Mouse (Mus musculus) layer of hippocampus, adult 2 months (tissue): Measurements from ENCODE around the gene Map3k7cl. TPM values are rescaled to one million over a fixed set of nuclear protein-coding genes. Genes with fewer than 3 reads are reported as not detected.

ENCODE experiments used
- DNase-seq, 2 experiments: peaks; one replicate each; pipeline ENCODE4 v3.0.0; 2022; ENCODE audit warnings: low spot score in 2 of 2
- H3K27ac ChIP-seq: fragments of 200-600 bp; 2 replicates; pipeline ENCODE4 v1.8.1; 2022
- H3K4me3 ChIP-seq: fragments of 200-600 bp; 2 replicates; pipeline ENCODE4 v1.8.1; 2022; ENCODE audit warnings: mild to moderate bottlenecking
- CTCF ChIP-seq: fragments of 200-600 bp; conservative IDR thresholded peaks from 2 replicates; pipeline ENCODE4 v1.8.1; 2022; ENCODE audit warnings: antibody characterized with exemption, mild to moderate bottlenecking, moderate library complexity
- total RNA-seq, 2 experiments: library from RNA; stranded (reverse); gene quantifications; 2 replicates each; pipeline ENCODE4 v1.2.3; 2021

The Map3k7cl gene
- total RNA-seq, 2 experiments from 2014 or later: 0.49 TPM; not detected in 1

DNA sequence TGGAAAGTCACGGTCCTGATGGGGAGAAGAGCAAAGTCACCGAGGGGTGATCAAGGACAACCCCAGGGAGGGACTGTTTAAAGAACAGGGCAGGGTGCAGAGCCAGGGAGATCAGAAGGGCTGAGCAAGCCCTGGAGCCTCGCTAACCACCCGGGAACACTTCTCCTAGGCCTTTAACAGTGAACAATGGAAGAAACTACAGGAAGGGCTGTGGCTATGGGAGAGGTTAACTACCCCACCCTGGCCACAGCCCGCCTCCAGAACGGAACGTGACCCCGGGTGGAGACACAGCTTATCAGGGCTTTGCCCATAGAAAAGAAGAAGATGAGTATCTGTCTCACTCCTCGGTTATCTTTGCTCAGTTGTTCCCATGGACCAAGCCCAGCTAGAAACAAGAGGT lies 50.9 kb downstream of the Map3k7cl start:
- no peak overlapping the region for H3K27ac ChIP-seq
- no peak overlapping the region for H3K4me3 ChIP-seq
- DNase-seq: no peak
- no peak for TF ChIP-seq CTCF

DNA sequence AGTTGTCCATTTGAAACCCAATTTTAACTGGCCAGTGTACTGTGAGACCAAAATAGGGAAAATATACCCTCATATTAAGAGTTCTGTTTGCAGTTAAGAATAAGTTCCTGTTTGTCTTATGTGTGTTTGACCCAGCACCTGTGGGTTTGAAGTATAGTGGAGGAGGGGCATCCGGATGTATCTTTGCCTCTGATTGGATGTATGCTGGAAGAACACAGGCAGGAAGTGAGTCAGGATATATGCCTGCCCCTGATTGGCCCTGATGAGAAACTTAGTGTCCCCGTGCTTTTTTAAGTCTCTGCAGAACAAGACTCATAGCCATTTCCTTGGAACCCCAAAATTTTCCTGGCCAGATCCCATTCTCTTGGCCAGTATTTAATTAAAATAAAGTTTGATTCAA lies 51.8 kb downstream of the Map3k7cl start:
- TF ChIP-seq CTCF: no peak
- DNase-seq: no peak
- Histone ChIP-seq H3K4me3 (no peak overlapping the region), H3K27ac (no peak overlapping the region)

GRCm38 (mm10) chr16:87607383-87607782 lies 54.3 kb downstream of the Map3k7cl start:
- Histone ChIP-seq H3K4me3 (no peak overlapping the region), H3K27ac (no peak overlapping the region)
- DNase-seq: no peak
- TF ChIP-seq CTCF: no peak

GRCm38 (mm10) chr16:87607959-87608358 lies 54.8 kb downstream of the Map3k7cl start:
- DNase-seq: no peak
- TF ChIP-seq CTCF: no peak
- no peak overlapping the region for H3K27ac ChIP-seq
- no peak overlapping the region for H3K4me3 ChIP-seq

GRCm38 (mm10) chr16:87610142-87610541 lies 57.0 kb downstream of the Map3k7cl start:
- DNase-seq: no peak
- no peak overlapping the region for H3K27ac ChIP-seq
- no peak for TF ChIP-seq CTCF
- H3K4me3 ChIP-seq: no peak overlapping the region

DNA sequence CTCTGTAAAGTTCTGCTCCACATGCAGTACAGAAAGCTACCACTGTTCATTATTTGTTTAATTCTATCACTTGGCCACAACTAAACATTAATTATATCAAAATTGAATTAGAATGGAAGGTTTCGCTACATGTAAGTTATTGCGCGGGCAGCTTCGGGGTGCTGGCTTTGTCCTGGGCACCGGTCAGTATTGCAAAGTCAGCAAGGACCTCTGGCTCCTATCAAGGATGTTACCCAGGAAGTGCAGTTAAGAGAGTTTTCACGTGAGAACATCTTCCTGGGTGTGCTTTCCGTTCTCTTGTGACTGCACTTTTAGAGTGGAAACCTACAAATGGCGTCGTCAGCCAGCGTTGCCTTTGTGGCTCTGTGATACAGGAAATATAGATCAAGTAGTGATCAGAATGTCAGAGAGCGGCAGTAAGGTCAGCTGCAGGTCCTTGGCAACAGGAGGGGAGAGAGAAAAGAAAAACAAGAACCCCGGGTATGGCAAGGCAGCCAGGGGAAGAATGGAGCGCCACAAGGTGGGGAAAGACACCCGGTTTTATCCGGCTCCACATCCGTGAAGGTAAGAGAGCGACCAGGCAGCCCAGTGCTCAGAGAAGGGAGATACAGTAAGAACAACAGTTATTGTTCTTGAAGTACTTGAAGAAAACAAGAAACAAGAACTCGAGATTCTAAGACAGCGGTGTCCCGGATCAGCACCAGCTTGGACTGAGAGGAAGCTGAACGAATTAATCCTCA lies 57.6 kb downstream of the Map3k7cl start:
- Histone ChIP-seq H3K27ac (no peak overlapping the region), H3K4me3 (no peak overlapping the region)
- TF ChIP-seq CTCF: no peak
- no peak for DNase-seq

- DNase-seq: no peak
- no peak for TF ChIP-seq CTCF
- Histone ChIP-seq H3K27ac (no peak overlapping the region), H3K4me3 (no peak overlapping the region)
Measured at GRCm38 (mm10) chr16:87611420-87611819, 58.3 kb downstream of the Map3k7cl start.

DNA sequence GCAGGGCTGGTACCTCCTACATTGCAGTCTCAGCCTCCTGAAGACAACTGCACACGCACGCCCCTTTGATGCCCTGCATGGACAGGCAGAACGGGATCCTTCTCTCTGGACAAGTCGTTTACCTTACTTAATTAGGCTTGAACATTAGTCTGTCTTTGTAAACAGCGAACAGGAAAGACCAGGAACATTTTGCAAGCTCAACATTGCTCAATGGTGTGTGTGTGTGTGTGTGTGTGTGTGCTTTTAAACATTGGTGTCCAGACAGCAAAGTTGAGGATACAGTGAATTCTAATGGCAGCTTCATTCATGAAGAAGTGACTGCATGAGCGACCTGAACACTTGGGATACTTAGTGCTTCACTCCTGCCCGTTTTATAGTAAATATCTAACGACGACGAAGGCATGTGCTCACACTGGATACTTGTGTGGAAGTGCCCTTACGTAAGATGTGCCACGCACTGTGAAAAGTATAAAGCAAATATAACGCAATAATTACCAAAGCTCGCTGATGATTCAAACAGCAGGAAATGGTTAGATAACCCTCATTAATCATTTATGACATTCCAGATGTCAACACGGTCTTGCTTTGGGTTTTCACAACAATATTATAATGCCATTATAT lies 59.2 kb downstream of the Map3k7cl start:
- no peak for DNase-seq
- TF ChIP-seq CTCF: no peak
- Histone ChIP-seq H3K27ac (no peak overlapping the region), H3K4me3 (no peak overlapping the region)

DNA sequence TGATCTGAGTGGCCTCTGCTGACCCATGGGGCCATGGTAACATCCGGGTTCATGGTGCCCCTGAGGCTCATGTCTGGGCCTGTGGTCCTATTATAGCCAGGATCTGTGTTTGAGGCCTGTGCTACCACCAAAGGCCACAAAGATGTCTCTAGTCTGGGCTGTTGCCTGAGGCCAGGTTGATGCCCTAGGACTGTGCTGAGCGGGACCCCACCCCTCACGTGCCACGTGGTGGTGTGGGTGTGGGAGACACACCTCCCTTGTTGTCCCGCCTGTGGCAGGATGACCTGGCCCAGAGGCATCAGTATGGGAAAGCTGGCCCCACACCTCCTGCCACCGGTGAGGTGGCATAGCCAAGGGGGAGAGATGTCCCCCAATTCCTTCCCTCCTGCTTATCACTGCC lies 64.2 kb downstream of the Map3k7cl start:
- H3K27ac ChIP-seq: no peak overlapping the region
- H3K4me3 ChIP-seq: no peak overlapping the region
- no peak for TF ChIP-seq CTCF
- no peak for DNase-seq

DNA sequence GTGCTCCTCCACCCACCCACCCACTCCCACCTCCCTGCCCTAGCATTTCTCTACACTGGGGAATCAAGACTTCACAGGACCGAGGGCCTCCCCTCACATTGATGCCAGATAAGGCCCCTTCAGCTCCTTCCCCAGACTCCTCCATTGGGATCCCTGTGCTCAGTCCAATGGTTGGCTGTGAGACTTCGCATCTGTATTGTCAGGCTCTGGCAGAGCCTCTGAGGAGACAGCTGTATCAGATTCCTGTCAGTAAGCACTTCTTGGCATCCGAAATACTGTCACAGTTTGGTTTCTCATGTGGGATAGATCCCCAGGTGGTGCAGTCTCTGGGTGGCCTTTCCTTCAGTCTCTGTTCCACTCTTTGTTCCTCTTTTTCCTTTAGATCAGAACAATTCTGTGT lies 68.1 kb downstream of the Map3k7cl start:
- Histone ChIP-seq H3K27ac (no peak overlapping the region), H3K4me3 (no peak overlapping the region)
- DNase-seq: no peak
- TF ChIP-seq CTCF: no peak

DNA sequence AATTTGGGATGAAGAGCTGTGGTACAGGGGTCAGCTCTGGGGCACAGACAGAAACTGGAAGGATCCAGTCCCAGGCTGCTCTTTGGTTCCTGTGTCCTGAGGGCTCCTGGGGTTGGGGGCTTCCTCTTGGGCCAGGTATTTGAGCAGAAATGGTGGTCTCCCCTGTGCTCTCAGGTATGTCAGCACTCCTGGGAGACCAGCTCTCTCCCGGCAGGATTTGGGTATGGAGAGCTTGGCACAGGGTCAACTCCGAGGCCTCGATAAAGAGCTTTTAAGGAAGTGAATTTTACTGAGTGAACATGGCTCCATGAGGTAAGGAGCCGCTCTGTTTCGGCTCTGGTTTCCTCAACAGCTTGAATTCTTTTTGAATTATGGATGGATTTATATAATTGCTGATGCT lies 70.8 kb downstream of the Map3k7cl start:
- no peak for DNase-seq

GRCm38 (mm10) chr16:87624937-87625336 lies 71.8 kb downstream of the Map3k7cl start:
- H3K27ac ChIP-seq: no peak overlapping the region
- TF ChIP-seq CTCF: no peak
- no peak for DNase-seq
- no peak overlapping the region for H3K4me3 ChIP-seq

More for the DNA sequence above, 70.8 kb downstream of the Map3k7cl start:
- no peak for TF ChIP-seq CTCF
- no peak overlapping the region for H3K4me3 ChIP-seq
- H3K27ac ChIP-seq: no peak overlapping the region

DNA sequence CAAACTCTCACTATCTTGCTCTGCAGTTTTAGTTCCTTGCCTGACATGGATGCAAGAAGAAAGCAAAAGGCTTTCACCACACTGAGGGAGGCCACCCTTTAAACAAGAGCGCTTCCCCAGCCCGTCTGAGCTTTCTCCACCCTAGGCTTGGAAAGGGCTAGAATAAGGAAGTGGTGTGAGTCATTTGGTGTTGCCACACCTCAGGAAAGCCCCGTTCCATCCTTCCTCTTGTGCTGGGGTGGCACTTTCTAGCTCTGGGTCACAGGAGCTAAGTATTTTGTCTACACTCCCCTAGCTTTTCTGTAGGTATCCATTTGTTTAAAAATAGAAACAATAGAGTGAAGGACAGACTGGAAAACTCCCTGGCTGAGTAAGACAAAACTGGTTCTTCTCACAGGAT lies 72.2 kb downstream of the Map3k7cl start:
- no peak overlapping the region for H3K27ac ChIP-seq
- no peak for DNase-seq
- no peak overlapping the region for H3K4me3 ChIP-seq
- TF ChIP-seq CTCF: no peak

DNA sequence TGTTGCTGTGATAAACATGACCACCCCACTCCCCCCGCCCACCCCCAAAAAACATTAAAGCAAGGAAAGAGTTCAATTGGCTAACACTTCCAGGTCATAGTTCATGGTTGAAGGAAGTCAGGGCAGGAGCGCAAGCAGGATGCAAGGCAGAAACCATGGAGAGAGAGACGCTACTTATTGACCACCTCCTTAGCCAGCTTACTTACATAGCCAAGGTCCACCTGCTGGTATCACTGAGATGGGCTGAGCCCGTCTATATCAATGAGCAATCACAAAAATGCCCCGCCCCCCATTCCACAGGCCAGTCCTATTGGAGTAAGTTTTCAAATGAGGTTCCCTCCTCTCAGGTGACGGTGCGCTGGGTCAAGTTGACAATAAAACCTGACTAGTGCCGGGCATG lies 72.7 kb downstream of the Map3k7cl start:
- no peak overlapping the region for H3K4me3 ChIP-seq
- no peak for TF ChIP-seq CTCF
- no peak for DNase-seq
- no peak overlapping the region for H3K27ac ChIP-seq
